Mouse (Mus musculus): ENCODE data around the gene Adamts12.

- TF ChIP-seq CTCF (IDR thresholded peaks at IDR 0.05; ENCODE audit: borderline replicate concordance, extremely low read depth, insufficient read depth, insufficient read length), result no peak
- no peak for TF ChIP-seq POLR2A (IDR thresholded peaks at IDR 0.05; ENCODE audit: borderline replicate concordance, extremely low read depth, insufficient read depth, insufficient read length, poor library complexity, severe bottlenecking)
These were observed 306.0 kb downstream of the Adamts12 start for GRCm38 (mm10) chr15:11370477-11371085.

Data from brain, embryonic 14.5 days (tissue).